Mouse (Mus musculus) CD4-positive, CD25-positive, alpha-beta regulatory T cell, adult 2 months (primary cell): ENCODE data around the gene Cutc.

ENCODE experiments used
- DNase-seq: peaks from one replicate; pipeline ENCODE4 v3.0.0-alpha.2; 2012; ENCODE audit warnings: low read depth, low spot score

Gene Cutc

GRCm38 (mm10) chr19:43793951-43794350 lies 41.2 kb downstream of the Cutc start:
- no peak for DNase-seq

- DNase-seq = no peak
Observed at GRCm38 (mm10) chr19:43795511-43795910, 42.7 kb downstream of the Cutc start.

GRCm38 (mm10) chr19:43797216-43797615 lies 44.4 kb downstream of the Cutc start:
- DNase-seq = no peak

- DNase-seq = no peak
Observed at GRCm38 (mm10) chr19:43801427-43802051, 48.7 kb downstream of the Cutc start.

GRCm38 (mm10) chr19:43803866-43804265 lies 51.1 kb downstream of the Cutc start:
- DNase-seq = no peak

- peak; percentile 2 for DNase-seq
Observed at GRCm38 (mm10) chr19:43809331-43809730, 56.5 kb downstream of the Cutc start.

- DNase-seq = no peak
Observed at GRCm38 (mm10) chr19:43811419-43811818, 58.6 kb downstream of the Cutc start.

- no peak for DNase-seq
Observed at GRCm38 (mm10) chr19:43813315-43813714, 60.5 kb downstream of the Cutc start.

GRCm38 (mm10) chr19:43815661-43816414 lies 63.0 kb downstream of the Cutc start:
- DNase-seq = no peak
